Mouse (Mus musculus) kidney, postnatal 14 days (tissue): ENCODE measurements around the gene Asic2.

Experiments used
- DNase-seq: peaks from one replicate; pipeline ENCODE4 v3.0.0; 2022; ENCODE audit warnings: mixed read lengths

The Asic2 gene

GRCm38 (mm10) chr11:81706996-81707395, 261.3 kb downstream of the Asic2 start:
- no peak for DNase-seq

- DNase-seq = no peak
Measured at GRCm38 (mm10) chr11:81698008-81698407, 270.2 kb downstream of the Asic2 start.

GRCm38 (mm10) chr11:81695501-81695900, 272.8 kb downstream of the Asic2 start:
- DNase-seq = no peak

GRCm38 (mm10) chr11:81680511-81680910, 287.7 kb downstream of the Asic2 start:
- no peak for DNase-seq

- DNase-seq = no peak
Measured at GRCm38 (mm10) chr11:81671724-81672123, 296.5 kb downstream of the Asic2 start.

GRCm38 (mm10) chr11:81670436-81670835, 297.8 kb downstream of the Asic2 start:
- DNase-seq = no peak

GRCm38 (mm10) chr11:81658850-81659249, 309.4 kb downstream of the Asic2 start:
- no peak for DNase-seq

GRCm38 (mm10) chr11:81657121-81657520, 311.1 kb downstream of the Asic2 start:
- no peak for DNase-seq

- DNase-seq = no peak
Measured at GRCm38 (mm10) chr11:81647828-81648227, 320.4 kb downstream of the Asic2 start.

- no peak for DNase-seq
Measured at GRCm38 (mm10) chr11:81645549-81645948, 322.7 kb downstream of the Asic2 start.

GRCm38 (mm10) chr11:81636356-81636755, 331.9 kb downstream of the Asic2 start:
- DNase-seq = no peak

GRCm38 (mm10) chr11:81634360-81635350, 333.6 kb downstream of the Asic2 start:
- peak; percentile 46 for DNase-seq

GRCm38 (mm10) chr11:81625199-81625598, 343.1 kb downstream of the Asic2 start:
- DNase-seq = no peak

- DNase-seq = no peak
Measured at GRCm38 (mm10) chr11:81620516-81620915, 347.7 kb downstream of the Asic2 start.

- DNase-seq = no peak
Measured at GRCm38 (mm10) chr11:81616437-81616836, 351.8 kb downstream of the Asic2 start.

GRCm38 (mm10) chr11:81613869-81614620, 354.2 kb downstream of the Asic2 start:
- no peak for DNase-seq

- peak; percentile 84 for DNase-seq
Measured at GRCm38 (mm10) chr11:81612798-81613540, 355.3 kb downstream of the Asic2 start.

GRCm38 (mm10) chr11:81611948-81612797, 356.1 kb downstream of the Asic2 start:
- DNase-seq = peak; percentile 13

- DNase-seq = no peak
Measured at GRCm38 (mm10) chr11:81610506-81610905, 357.8 kb downstream of the Asic2 start.

- no peak for DNase-seq
Measured at GRCm38 (mm10) chr11:81602971-81603370, 365.3 kb downstream of the Asic2 start.

- no peak for DNase-seq
Measured at GRCm38 (mm10) chr11:81601736-81602135, 366.5 kb downstream of the Asic2 start.

- no peak for DNase-seq
Measured at GRCm38 (mm10) chr11:81597601-81598000, 370.7 kb downstream of the Asic2 start.
